Mouse (Mus musculus) colon, adult 2 months (tissue): ENCODE results near the gene Plpp1. TPM values are rescaled to one million over a fixed set of nuclear protein-coding genes. Genes with fewer than 3 reads are reported as not detected.

Source experiments
- polyA plus RNA-seq: library from polyadenylated mRNA; depleted of rRNA; stranded (reverse); fragments of >200 nt; gene quantifications from 2 replicates; pipeline ENCODE4 v1.2.3, GENCODE M21; 2012; rRNA removed

The Plpp1 gene
- 58.8 and 59.9 TPM in 2 replicates for polyA plus RNA-seq

GRCm38 (mm10) chr13:112800597-112801380, at the start of gene Plpp1:
Gene Plpp1, plus strand, starts transcription at chr13:112800792.

Other genes with a start within 250 kb of the Plpp1 start
- gene Il31ra, start 206.4 kb upstream of the Plpp1 start, polyA plus RNA-seq = not detected in 2 replicates
- gene Ddx4, start 148.3 kb upstream of the Plpp1 start, polyA plus RNA-seq = not detected in 2 replicates
- gene Slc38a9, start 140.0 kb upstream of the Plpp1 start, polyA plus RNA-seq = 4.1 TPM in 2 replicates
- gene Mtrex, start 126.6 kb downstream of the Plpp1 start, polyA plus RNA-seq = 1.8 and 3.1 TPM in 2 replicates
- gene Dhx29, start 126.7 kb downstream of the Plpp1 start, polyA plus RNA-seq = 1.6 and 1.7 TPM in 2 replicates
- gene Ccno, start 187.0 kb downstream of the Plpp1 start, polyA plus RNA-seq = 0.28 and 0.67 TPM in 2 replicates
- gene Mcidas, start 193.1 kb downstream of the Plpp1 start, polyA plus RNA-seq = not detected in 2 replicates
- gene Cdc20b, start 234.3 kb downstream of the Plpp1 start, polyA plus RNA-seq = not detected in 2 replicates
- gene Gpx8, start 245.6 kb downstream of the Plpp1 start, polyA plus RNA-seq = 0.98 and 1.4 TPM in 2 replicates